Mouse (Mus musculus): ENCODE results near the gene Pcsk7.

GRCm38 (mm10) chr9:45910995-45911394 is 4.7 kb downstream of the Pcsk7 start:
- TF ChIP-seq CTCF (conservative IDR thresholded peaks at IDR 0.05; ENCODE audit: insufficient read depth, insufficient read length, low read depth, low read length) (no peak), POLR2A (IDR thresholded peaks at IDR 0.05; ENCODE audit: low read depth, low read length) (no peak)

All from kidney, adult 2 months (tissue).